Mouse (Mus musculus) right cerebral cortex, postnatal 14 days (tissue): Measurements from ENCODE around the gene Akt3.
A peak's percentile ranks its signal among the peaks of the same experiment; 100 is the strongest.

Source experiments
- DNase-seq: peaks from one replicate; pipeline ENCODE4 v3.0.0; 2022

Akt3 gene

DNA sequence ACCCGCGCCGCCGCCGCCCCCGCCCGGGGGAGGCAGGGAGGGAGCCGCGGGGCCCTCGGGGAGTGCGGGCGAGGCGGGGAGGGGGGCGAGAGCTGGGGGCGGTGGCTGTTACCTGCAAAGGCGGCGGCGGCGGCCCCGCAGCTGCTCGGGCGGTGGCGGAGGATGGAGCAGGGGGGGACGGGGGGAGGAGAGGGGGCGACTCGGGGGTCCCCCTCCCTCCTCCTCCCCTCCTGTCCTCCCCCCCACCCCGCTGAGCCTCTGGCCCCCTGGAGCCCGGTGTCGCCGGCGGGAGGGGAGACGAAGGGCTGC, at the start of gene Akt3:
Gene Akt3 (minus strand): TSS at position 170 of the 309 bp plus-strand sequence.
- no peak for DNase-seq

DNA sequence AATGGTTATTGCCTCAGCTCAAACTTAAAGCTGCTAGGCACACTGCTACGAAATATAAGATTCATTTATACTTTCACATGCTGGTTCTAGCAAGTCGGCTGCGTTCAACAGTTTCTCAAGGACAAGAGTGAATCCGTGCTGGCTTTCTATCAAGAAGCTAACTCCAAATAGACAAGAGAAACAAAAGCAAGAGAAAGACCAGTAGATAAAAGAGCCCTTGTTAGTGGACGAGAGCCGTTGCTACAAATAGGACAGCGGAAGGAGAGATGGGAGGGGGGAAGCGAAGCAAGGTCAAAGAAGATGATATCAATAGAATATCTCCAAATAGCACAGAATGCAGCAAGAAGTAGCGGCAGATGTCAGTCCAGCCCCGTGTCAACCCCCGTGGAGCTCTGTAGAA, 49.5 kb upstream of the Akt3 start:
- DNase-seq, result no peak

DNA sequence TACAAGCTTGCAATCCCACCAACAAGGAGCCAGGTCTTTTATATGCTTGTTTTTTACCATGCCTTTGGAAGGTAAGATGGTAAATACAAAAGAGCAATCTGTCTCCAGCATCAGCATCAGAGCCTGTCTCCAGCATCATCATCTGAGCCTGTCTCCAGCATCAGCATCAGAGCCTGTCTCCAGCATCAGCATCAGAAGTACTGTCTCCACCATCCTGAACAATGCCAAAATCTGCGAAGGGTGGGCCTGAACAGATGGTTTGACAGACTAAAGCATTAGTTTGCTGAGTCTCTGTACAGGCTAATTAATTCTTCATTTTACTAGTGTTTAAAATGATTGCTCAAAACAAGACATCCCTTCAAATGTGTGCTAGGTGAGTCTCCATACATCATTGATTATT, 40.2 kb upstream of the Akt3 start:
- DNase-seq, result no peak

DNA sequence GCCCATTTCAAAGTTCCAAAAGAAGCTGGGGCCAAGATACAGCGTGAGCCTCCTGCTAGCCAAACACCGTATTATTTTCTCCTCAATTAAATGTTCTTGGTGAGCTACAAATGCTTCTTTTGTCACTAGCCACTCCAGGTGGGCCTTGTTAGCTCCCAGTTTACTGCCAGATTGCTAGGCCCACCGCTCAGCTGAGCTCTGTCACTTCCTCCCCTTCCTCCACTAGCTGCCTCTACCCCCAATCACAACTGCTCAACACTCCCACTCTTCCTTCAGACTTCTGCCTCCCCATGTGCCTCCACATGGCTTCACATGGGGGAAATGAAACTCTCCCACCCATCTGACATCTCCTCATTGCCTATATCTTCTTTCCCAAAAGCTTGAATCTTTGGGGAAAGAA, 28.8 kb upstream of the Akt3 start:
- no peak for DNase-seq

DNA sequence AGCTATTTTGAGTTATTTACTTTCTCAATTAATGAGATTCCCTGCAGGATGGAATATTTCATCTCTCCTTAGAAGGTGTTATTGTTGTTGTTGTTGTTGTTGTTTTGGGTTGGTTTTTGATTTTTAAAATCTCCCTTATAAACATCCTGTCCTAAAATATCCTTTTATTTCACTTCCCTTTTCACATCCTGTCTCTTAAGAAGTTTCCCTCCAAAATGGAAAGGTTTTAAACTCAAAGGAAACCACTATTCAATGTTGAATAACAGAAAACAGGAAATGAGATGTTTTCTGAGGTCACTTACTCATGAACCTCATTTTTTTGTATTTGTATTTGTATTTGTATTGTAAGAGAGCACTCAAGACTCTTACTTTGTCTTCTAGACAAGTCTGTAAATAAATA, 23.9 kb upstream of the Akt3 start:
- DNase-seq, result no peak

DNA sequence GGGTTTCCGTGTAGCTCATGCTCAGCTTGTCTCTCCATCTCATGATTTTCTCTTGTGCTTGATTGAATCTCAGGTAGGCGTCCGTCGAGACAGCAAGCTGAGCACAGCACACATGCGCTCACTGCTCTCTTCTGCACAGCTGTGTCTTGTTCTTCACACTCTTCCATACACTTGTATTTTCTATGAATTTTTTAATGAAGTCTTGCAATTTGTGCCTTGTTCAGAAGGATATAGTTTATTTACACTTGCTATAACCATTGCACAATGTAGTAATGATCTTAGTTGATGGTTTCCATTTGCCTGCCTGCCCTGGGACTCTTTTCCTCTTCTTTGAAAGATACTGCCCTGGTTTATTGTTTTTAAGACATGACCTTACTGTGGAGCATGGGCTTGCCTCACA, 19.4 kb upstream of the Akt3 start:
- no peak for DNase-seq

DNA sequence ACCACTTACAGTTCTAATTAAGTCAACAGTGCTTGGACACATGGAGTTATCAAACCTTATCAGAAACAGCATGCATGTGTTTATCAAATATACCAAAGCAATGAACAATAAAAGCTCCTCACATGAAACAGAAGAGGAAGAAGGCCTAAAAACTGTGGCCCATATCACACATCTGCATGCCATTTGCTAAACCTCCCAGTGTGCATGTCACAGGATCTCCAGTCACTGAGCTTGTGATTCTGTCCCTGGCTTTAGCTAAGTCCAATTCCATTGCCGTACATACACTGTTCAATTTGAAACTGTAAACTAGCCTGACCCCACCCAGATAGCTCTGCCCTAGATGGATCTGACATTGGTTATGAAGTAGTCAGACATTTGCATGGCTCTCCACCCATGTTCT, 9.6 kb upstream of the Akt3 start:
- no peak for DNase-seq

DNA sequence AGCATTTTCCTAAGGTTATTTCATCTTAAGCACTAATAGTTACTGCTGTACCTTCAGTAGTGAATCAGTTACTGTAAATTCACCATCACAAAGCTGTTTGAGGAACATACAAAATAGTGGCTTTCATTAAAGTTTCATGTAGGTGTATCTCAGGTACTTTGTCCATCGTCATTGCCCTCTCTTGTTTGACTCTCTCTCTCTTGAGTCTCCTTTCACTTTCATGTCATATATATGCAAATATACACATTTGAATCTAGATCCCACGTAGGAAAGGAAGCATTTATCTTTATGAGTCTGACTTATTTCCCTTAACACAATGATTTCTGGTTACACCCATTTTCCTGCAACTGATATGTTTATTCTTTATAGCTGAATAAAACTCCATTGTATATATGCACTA, 4.9 kb upstream of the Akt3 start:
- DNase-seq, result no peak

DNA sequence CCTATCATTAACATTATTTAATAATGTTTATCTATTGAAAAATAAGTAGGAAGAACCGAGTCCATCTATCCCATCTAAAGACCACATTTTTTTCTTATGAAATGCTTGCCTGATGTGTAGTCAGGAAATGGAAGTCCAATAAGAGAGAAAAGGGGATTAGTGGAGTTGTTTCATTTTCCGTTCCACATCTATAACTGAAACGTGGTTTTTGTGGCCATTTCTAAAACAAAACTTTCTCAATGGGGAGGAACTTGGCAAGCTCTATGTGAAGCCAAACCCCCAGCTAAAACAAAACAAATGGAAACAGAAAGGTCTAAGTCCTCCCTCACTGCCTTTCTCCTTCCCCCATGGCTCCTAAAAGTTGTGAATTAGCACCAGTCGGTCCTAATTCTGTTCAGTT, 2.8 kb upstream of the Akt3 start:
- DNase-seq, result no peak

DNA sequence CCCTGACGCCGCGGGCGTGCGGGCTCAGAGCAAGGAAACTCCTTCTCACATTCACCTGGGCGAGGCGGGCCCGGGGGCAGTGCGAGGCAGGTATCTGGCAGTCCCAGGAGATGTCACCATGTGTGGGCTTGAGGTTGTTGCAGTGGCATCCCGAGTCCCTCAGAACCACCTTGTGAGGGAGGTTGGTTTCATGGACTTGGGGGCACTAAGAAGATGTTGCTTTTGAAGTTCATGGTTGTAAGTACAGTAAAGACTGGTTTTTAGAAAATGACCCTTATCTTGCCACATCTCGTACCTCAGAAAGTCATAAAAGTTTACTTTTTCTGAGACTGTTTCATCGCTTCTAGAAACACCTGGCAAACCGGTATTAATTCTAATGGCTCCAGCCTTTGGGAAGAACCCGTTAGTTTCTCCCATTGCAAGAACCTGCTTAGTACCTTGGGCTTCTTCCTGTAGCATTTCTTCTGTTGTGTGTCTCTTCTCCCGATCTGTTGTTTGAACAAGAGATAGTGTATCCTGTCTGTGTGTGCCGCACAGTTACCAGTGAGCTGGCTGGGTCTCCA, 1.1 kb upstream of the Akt3 start:
- no peak for DNase-seq

DNA sequence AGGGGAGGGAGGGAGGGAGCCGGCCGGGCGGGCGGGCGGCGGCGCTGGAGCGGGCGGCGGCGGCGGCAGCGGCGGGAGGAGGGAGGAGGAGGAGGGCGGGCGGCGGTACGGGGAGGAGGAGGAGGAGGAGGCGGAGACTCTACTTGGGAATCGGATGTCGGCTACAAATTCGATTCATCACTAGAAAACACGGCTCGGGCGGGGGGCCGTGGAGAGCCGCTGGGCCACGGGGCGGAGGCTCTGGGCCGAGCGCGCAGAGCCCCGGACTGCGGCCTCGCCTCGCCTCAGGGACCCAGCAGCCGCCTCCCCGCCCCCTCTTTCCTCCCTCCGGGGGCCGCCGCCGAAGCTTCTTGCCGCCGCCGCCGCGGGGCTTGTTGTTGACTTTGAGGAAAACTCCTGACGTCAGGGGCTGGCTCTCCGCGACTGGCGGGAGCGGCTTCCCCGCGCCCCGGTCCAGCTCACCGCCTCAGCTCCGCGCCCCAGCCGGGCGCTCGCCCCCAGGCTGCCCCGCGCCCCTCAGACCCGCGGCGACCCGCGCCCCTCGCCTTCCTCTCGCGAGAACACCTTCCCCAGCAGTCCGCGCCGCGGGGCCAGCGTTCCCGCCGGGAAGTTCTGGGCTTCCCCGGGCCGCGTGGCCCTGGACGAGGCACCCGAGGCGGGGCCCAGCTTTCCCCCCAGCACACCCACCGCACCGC, 487 bp upstream of the Akt3 start:
- peak; percentile 76 for DNase-seq

DNA sequence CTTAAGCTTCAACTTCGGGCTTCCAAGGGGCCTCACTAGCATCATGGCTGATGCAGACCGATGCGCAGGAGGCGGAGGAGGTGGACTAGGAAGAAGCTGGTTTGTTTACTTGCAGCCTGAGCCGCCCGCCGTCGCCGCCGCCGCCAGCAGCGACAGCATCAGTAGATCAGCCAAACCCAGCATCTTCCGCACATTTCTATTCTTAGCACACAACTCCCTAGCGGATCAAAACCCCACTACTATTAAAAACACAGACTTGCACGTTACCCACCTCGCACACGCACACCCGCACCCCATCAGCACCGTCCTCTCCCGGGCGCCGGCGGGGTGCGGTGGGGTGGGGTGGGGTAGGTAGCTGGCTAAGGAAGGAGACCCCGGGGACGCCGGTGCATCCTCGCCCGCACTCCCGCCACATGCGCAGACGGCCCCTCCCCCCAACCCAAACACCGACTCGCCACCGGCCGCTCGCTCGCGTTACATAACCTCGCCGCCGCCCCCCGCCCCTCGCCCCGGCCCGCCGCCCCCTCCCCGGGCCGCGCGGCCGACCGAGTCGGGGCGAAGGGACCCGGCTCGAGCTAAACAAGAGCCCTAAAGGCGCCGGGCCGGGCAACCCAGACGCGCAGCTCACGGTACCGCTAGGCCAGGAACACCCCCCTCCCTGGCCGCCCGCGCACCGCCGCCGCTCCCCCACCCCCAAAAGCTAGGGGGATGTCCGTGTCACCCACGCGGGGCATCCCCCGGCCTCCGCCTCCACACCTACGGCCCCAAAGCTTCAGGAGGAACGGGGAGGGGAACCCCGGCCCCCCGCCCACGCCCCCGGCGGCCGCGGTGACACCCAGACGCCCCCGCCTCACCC, 597 bp downstream of the Akt3 start:
- DNase-seq, result peak; percentile 70

DNA sequence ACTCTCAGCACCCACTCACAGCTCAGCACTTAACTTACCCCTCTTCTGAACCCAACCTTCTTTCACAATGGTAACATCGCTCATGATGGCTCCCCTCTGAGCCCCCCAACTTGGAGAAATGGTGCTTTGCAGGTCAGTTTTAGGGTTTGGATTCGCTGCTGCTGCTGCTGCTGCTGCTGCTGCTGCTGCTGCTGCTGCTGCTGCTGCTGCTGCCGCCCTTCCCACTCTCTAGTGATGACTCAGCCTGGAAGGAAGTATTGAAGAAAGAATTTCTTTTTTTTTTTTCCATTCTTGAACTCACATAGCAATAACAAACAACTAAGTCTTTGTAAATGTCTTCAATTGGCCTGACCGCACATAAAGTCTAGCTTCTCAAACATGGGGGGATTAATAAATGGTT, 9.4 kb downstream of the Akt3 start:
- no peak for DNase-seq

DNA sequence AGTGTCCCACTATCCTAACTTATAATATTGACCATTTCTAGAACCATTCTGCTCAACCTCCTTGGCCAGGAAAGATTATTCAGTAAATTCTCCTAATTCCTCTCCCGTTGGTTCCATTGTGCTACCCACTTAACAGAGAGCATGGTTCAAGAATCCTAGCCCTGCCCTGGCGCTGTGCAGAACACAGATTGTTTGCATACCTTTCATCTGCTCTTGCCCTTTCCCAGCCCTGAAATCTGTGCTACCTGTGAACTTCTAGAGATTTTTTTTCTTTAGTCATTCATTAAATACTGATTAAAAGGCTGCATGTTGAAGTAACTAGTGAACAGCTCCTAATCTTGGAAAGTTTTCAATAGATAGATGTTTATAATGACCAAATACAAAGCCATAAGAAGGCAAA, 19.6 kb downstream of the Akt3 start:
- DNase-seq, result no peak

DNA sequence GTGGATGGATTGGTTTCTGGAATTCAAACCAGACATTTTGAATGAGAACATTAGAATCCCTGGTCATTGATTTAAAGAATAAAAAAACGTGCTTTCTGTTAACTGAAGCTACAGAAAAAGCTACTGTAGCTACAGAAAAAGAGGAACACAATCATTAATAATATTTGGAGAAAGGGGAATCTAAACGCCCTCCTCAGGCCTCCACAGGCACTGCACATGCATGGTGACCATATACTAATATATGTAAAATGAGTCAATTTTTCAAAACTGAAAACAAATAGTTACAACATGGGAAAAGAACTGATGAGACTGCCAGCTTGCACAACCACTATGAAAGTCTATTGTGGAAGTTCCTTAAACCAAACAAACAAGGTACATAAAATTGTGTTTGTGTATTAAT, 21.3 kb downstream of the Akt3 start:
- DNase-seq, result no peak

DNA sequence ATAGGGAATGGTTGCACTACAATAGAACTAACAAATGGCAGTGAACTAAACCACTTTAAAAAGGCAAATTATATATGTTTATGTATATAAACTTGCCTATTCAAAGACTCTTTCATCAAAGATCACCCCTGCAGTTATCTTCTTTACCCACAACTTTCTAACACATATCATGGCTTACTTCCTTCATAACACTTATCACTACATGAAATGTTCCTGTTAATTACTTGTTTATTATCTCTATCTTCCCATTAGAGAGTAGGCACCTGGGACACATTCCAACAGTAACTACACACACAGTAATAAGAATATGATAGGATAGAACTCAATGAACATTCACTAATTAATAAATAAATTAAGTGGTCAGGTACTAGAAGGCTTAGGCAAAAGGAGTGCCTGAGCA, 21.8 kb downstream of the Akt3 start:
- no peak for DNase-seq

DNA sequence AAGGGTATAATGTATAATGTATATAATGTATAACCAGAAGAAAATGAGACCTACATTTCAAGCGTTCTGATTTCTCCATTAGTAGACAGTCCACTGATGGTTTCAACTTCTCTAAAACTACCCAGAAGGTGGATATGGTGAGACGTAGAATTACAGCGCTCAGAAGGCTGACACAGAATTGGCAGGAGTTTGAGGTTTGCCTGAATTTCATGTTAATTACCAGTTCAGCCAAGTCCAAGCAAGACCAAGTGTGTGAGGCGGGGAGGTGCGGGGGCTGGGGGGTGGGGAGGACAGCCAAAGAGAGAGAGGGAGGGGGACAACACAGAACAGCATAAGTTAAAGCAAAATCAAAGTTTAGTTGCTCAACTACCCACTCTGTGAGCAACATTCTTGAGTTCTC, 23.5 kb downstream of the Akt3 start:
- DNase-seq, result no peak

DNA sequence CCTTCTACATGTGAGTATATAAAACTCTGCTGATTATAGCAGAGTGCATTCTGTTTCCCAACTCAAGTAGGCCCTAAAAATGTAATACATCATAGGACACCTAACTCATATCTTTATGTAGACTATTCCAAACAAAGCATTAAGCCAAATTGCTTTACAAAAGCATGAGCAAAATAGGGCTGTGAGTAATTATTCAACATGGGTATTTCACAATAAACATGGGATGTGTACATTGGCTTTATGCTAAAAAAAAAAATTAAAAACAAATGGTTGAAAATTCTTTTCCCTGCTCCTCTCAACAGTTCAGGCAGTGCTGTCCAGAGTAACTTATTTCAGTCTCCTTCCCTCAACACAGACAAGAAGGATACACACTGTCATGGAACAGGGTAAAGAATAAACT, 26.9 kb downstream of the Akt3 start:
- DNase-seq, result no peak

DNA sequence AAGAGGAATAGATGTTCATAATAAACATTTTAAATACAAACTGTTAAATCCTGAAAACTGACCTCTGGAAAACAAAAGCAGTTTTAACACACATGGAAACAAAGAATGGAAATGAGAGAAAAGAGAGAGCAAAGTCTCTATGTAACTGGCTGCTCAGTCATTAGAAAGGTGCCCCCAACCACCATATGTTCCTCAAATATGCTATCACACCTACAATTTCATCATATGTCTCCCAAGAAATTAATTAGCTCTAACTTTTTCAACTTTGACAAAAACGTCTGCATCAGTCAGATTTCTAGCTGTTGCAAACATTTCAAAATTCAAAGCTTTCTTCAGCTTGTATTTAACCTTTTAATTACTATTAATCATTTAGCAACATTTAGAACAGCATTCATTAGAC, 59.0 kb downstream of the Akt3 start:
- no peak for DNase-seq

DNA sequence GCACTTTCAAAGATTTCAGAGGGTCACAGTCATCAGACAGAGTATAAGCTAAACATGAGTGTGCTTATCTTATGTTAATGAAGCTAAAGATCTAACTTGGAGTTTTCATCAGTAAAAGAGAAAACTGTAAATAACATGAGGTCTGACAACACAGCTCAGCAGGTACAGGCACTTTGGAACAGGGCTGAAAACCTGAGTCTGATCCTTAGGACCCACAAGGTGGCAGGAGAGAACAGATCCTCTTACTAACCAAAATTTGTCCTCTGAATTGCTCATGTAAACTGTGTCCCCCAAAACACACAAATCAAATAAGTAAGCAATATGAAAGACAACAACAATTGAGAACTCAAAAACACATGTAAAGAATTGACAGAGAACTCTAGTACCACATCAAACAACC, 62.8 kb downstream of the Akt3 start:
- DNase-seq, result no peak

DNA sequence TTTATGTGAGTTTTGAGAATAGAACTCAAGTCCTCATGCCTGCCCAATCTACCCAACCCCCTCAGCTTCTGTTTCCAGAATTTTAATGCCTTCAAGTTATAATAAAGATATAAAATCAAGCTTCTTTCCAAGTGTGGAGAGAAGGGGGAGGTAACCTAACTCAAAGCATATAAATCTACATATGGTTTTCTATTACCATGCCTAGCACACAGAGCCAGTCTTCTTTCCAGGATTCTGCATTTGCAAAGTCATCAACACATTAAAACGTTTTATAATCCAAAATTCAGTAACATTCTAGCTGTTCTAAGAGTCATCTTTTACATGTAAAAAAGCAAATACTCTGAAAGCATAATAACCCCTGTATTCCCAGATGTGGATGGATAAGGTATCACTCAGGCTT, 63.7 kb downstream of the Akt3 start:
- DNase-seq, result no peak

DNA sequence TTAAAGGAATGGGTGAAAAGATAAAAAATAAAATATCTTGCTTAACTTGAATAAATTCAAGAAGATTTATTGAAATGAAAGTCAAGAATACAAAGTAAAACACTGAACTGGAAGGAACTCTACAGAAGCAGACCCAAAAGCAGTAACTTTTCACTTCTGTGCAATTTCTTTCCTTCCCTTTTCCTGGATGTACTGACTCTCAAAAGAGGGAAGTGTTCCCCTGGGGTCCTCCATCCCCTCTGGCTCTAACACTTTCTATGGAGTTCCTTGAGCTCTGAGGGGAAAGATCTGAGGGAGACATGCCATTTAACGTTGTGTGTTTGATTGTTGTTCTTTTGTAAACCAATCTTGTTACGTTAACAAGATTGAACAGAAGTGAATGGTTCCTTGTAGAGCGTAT, 66.4 kb downstream of the Akt3 start:
- no peak for DNase-seq

DNA sequence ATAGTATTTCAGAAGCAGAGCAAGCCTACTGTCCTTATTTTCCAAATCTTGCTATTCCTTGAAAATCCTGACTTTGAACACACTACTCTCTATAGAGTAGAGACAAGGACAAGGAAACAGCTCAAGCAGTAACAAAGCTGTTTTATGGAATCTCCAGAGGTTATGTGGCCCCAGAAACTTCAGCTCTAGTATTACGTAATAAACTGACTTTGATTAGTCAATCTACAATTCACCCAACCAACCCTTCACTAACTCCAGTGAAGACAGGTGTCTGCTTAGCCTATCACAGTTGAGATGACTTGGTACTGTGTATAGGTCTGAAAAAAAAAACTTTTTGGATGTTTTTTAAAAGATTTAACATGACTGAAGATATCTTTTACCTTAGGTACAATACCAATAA, 67.6 kb downstream of the Akt3 start:
- DNase-seq, result no peak

DNA sequence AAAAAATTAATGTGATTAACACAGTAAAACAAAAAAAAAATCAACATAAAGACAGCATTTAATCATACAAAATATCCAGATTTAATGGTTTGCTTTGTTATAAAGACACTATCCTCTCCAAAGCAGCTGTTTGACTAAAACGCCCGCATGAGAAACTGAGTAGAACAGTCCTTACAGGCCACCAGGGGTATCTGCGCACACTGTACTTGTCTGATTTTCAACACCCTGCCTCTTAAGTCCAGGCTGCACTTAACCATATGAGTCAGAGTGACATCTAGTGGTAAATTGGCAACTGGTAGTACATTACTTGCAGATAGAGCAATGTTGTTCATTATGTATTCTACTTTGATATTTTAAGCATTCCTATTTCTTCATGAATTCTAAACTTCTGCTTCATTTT, 69.3 kb downstream of the Akt3 start:
- DNase-seq, result no peak

DNA sequence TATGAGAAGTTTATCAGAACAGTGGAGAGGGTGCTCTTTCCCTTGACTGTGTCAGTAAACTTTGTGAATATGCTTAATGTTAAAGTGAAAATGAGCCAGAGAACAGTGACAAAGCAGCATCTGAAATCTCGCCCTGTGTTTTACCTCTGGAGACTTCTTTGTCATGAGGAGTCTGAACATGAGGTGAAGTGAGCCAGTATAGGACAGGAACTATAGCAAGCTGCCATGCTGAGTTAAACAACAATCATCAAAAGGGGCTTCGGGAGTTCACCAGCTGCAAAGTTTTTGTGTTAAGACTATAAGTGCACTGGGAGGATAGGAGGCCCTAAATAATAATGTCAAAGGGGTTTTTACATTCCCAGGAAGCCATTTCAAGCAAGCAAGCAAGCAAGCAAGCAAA, 71.3 kb downstream of the Akt3 start:
- no peak for DNase-seq
